Mouse (Mus musculus) liver, embryonic 14.5 days (tissue): Measurements from ENCODE around the gene Supt4a. TPM values are rescaled to one million over a fixed set of nuclear protein-coding genes. Genes with fewer than 3 reads are reported as not detected.

Experiments
- ATAC-seq: fragments of 200-750 bp; cut with Nextera tagmentation; 2 replicates; pipeline ENCODE4 v1.8.0; 2017; ENCODE audit warnings: moderate number of reproducible peaks, mild to moderate bottlenecking, moderate library complexity; ENCODE audit not compliant: insufficient read depth
- DNase-seq, 3 experiments: peaks; one replicate each; pipeline ENCODE4 v3.0.0-alpha.2; 2012 to 2013; ENCODE audit warnings: low read depth in 3 of 3, low spot score in 3 of 3
- H3K27ac ChIP-seq: fragments of 300-500 bp; sonication (generic); 2 replicates; pipeline ENCODE4 v1.5.1; 2014; ENCODE audit warnings: moderate library complexity, mild to moderate bottlenecking, control low read depth, inconsistent platforms
- H3K27me3 ChIP-seq: fragments of 300-500 bp; sonication (generic); 2 replicates; pipeline ENCODE4 v1.6.1; 2014; ENCODE audit warnings: mild to moderate bottlenecking, low read length, moderate library complexity; ENCODE audit not compliant: control insufficient read depth, insufficient read depth
- H3K36me3 ChIP-seq: fragments of 300-500 bp; sonication (generic); replicated peaks from 2 replicates; pipeline ENCODE4 v1.6.1; 2014; ENCODE audit warnings: low read depth; ENCODE audit not compliant: control insufficient read depth, insufficient read depth
- H3K4me1 ChIP-seq, 2 experiments: fragments of 200-500 bp in 1 of 2; fragments of 300-500 bp in 1 of 2; sonication (generic) in 1 of 2; replicated peaks; 2 replicates each; pipeline ENCODE4 v1.6.1; 2012 to 2014; ENCODE audit warnings: antibody characterized with exemption in 1 of 2, inconsistent platforms in 1 of 2, low read length in 1 of 2; ENCODE audit not compliant: control insufficient read depth in 2 of 2, insufficient read depth in 2 of 2
- H3K4me2 ChIP-seq: fragments of 300-500 bp; sonication (generic); 2 replicates; pipeline ENCODE4 v1.6.1; 2014; ENCODE audit warnings: low read depth, mild to moderate bottlenecking, control low read depth, moderate library complexity
- H3K4me3 ChIP-seq, 2 experiments: fragments of 200-500 bp in 1 of 2; fragments of 300-500 bp in 1 of 2; sonication (generic) in 1 of 2; 2 replicates each; pipeline ENCODE4 v1.5.1; 2012 to 2014; ENCODE audit warnings: low read depth in 2 of 2, low read length in 2 of 2, mild to moderate bottlenecking in 2 of 2, control low read depth in 1 of 2, inconsistent platforms in 1 of 2, moderate library complexity in 1 of 2; ENCODE audit not compliant: insufficient read depth in 1 of 2
- H3K9ac ChIP-seq: fragments of 300-500 bp; sonication (generic); replicated peaks from 2 replicates; pipeline ENCODE4 v1.6.1; 2014; ENCODE audit warnings: mild to moderate bottlenecking, control low read depth, moderate library complexity
- H3K9me3 ChIP-seq: fragments of 300-500 bp; sonication (generic); 2 replicates; pipeline ENCODE4 v1.6.1; 2016; ENCODE audit warnings: low read length, mixed read lengths; ENCODE audit not compliant: control insufficient read depth
- CTCF ChIP-seq: IDR thresholded peaks from 2 replicates; pipeline ENCODE4 v1.5.1; 2016; ENCODE audit warnings: antibody characterized with exemption, low read depth, control low read depth
- EP300 ChIP-seq: IDR thresholded peaks from 2 replicates; pipeline ENCODE4 v1.6.1; 2016; ENCODE audit warnings: antibody characterized with exemption, low read depth
- WGBS: fragments of 180-500 bp; shearing (Covaris S2); extraction: QIAGEN DNeasy Blood & Tissue Kit; methylation state at CpG from one replicate; pipeline ENCODE4 v1.1.7; 2014; ENCODE audit not compliant: insufficient replicate concordance; 5-methylcytosine and 5-hydroxymethylcytosine counted together
- polyA plus RNA-seq, 2 experiments: library from polyadenylated mRNA; depleted of rRNA in 1 of 2; stranded (reverse) in 1 of 2; unstranded in 1 of 2; fragments of >200 nt; fragmentation: Nextera tagmentation in 1 of 2; extraction: Ambion mirVana in 1 of 2; gene quantifications; 2 replicates each; pipeline versions ENCODE4 v1.2.1 to v1.2.3; 2012 to 2014

Gene Supt4a
- polyA plus RNA-seq, 2 experiments = 111 to 211 TPM

GRCm38 (mm10) chr11:87763511-87763987 lies 26.2 kb downstream of the Supt4a start:
- peak overlapping the region; percentile 28 to 43; a peak in 3 of 4 replicates for H3K4me3 ChIP-seq
- peaks cover 49% of the 10 kb centered on the region for H3K27me3 ChIP-seq
- peaks cover 0 to 3% of the 10 kb centered on the region in 2 experiments; a peak in 2 of 4 replicates for H3K4me1 ChIP-seq
- DNase-seq = no peak
- H3K27ac ChIP-seq = no peak overlapping the region
- TF ChIP-seq CTCF (no peak), EP300 (no peak)
- 29% methylated on average over 17 of the region's 17 CpGs for WGBS
- H3K36me3 ChIP-seq = no peaks in the 10 kb centered on the region
- H3K4me2 ChIP-seq = peak overlapping the region; percentile 62
- no peak for ATAC-seq
- H3K9ac ChIP-seq = no peak overlapping the region
- H3K9me3 ChIP-seq = no peaks in the 10 kb centered on the region

DNA sequence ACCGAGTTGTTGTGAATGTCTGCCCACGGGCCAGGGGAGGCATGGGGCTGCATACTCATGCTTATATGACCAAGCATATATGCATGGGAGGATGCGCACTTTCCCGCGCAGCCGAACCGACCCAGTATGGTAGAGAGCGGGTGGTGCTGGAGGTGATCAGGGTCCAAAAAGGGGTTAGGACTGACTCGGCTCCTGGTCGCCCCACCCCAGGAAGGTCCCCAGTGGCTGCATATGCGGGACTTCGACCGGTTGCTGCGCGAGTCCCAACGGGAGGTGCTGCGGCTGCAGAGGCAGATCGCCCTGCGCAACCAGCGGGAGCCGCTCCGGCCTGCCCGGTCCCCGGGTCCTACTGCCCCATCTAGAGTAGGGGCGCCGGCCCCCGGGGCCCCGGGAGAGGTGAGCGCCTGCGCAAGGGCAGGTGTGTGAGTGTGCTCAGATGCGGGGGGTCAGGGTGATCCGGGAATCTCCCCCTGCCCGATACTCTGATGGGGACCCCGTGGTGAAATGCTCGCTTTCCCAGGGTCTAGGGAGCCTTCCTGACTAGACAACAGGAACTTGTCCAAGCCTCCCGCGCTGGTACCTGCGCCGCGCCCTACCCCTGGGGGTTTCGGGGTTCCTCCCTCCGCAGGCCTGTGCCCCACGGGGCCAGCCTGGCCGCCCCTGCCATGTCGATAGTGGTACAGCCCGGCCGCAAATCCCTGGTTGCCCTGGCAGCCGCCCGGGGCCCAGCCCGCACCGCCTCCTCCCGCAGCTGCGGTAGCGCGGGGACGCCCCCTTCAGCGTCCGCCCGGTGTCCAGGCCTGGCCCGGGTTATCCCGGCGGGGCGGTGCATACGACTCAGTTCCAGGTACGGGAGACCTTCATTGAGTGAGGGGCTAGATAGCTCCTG lies 26.9 kb downstream of the Supt4a start:
- 4% methylated on average over 65 of the region's 65 CpGs for WGBS
- TF ChIP-seq EP300 (no peak), CTCF (no peak)
- Histone ChIP-seq H3K4me1 (peaks cover 0 to 5% of the 10 kb centered on the region in 2 experiments; a peak in 2 of 4 replicates), H3K36me3 (no peaks in the 10 kb centered on the region), H3K9me3 (no peaks in the 10 kb centered on the region), H3K9ac (0 out of 2 replicates have a peak overlapping the region, but pooled peaks have one; percentile 6), H3K4me3 (peak overlapping the region; percentile 28 to 43; a peak in 3 of 4 replicates), H3K27ac (no peak overlapping the region), H3K4me2 (peak overlapping the region; percentile 62), H3K27me3 (peaks cover 49% of the 10 kb centered on the region)
- ATAC-seq (no peak), DNase-seq (no peak)

DNA sequence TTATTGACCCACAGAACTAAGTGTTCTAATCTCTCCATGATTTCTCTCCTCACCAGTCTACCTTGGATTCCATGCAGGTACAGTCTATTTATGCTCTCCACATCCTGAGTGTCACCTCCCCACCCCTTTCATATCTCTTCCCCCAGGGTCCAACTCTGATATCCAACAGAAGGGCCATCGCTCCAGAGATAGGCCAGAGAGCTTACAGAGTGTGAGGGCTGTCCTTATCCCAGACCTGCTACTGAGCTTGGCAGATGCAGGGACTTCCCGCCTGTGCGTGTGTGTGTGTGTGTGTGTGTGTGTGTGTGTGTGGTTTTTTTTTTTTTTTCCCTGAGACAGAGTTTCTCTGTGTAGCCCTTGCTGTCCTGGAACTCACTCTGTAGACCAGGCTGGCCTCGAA lies 31.4 kb downstream of the Supt4a start:
- Histone ChIP-seq H3K9ac (no peak overlapping the region), H3K27me3 (peaks cover 26% of the 10 kb centered on the region), H3K4me3 (no peak overlapping the region), H3K4me2 (no peak overlapping the region), H3K4me1 (peaks cover 0 to 5% of the 10 kb centered on the region in 2 experiments; a peak in 2 of 4 replicates), H3K9me3 (no peaks in the 10 kb centered on the region), H3K27ac (no peak overlapping the region), H3K36me3 (no peaks in the 10 kb centered on the region)
- TF ChIP-seq CTCF (no peak), EP300 (0 out of 2 replicates have a peak, but pooled peaks have one; percentile 8)
- 48% methylated on average over 4 of the region's 4 CpGs for WGBS
- no peak for DNase-seq
- ATAC-seq = no peak

DNA sequence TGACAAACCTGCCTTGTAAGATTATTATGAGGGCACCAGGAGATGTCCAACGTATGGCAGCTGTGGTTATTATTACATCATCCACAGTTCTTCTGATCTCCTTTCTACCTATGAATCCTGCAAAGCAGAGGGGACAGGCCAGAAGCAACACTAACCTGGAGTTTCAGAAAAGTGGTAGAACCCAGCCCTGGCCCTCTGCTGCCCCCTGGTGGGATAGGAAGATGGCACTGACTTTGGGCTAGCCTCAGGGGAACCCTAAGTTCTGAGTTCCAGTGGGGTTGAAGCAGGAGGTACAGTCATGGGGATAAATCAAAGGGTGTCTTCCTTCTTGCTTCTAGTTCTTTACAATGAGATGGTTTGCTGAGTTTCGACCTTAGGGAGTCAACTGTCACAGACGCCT lies 33.6 kb downstream of the Supt4a start:
- 35% methylated on average over 3 of the region's 3 CpGs for WGBS
- TF ChIP-seq CTCF = peak; percentile 99
- TF ChIP-seq EP300 = no peak
- DNase-seq (no peak), ATAC-seq (peak; percentile 45; the same call in 1 of the 2 replicates)
- H3K9ac ChIP-seq = no peak overlapping the region
- no peak overlapping the region for H3K4me3 ChIP-seq
- no peak overlapping the region for H3K27ac ChIP-seq
- H3K36me3 ChIP-seq = no peaks in the 10 kb centered on the region
- H3K4me2 ChIP-seq = no peak overlapping the region
- H3K4me1 ChIP-seq = peaks cover 0 to 3% of the 10 kb centered on the region in 2 experiments; a peak in 2 of 4 replicates
- H3K27me3 ChIP-seq = peaks cover 4% of the 10 kb centered on the region
- no peaks in the 10 kb centered on the region for H3K9me3 ChIP-seq

- H3K4me2 ChIP-seq = no peak overlapping the region
- ATAC-seq = no peak
- peaks cover 0 to 3% of the 10 kb centered on the region in 2 experiments; a peak in 2 of 4 replicates for H3K4me1 ChIP-seq
- WGBS = 78% methylated on average over 3 of the region's 3 CpGs
- H3K4me3 ChIP-seq = no peak overlapping the region
- no peak for DNase-seq
- no peak overlapping the region for H3K27ac ChIP-seq
- no peak overlapping the region for H3K9ac ChIP-seq
- no peaks in the 10 kb centered on the region; the same call in 1 of the 2 replicates for H3K27me3 ChIP-seq
- TF ChIP-seq EP300 (no peak), CTCF (no peak)
- no peaks in the 10 kb centered on the region for H3K9me3 ChIP-seq
- H3K36me3 ChIP-seq = no peaks in the 10 kb centered on the region
Measured at GRCm38 (mm10) chr11:87772354-87772753, 35.0 kb downstream of the Supt4a start.
